ENCODE assay signal across 14 mouse cellular contexts in the genomic region with DNA sequence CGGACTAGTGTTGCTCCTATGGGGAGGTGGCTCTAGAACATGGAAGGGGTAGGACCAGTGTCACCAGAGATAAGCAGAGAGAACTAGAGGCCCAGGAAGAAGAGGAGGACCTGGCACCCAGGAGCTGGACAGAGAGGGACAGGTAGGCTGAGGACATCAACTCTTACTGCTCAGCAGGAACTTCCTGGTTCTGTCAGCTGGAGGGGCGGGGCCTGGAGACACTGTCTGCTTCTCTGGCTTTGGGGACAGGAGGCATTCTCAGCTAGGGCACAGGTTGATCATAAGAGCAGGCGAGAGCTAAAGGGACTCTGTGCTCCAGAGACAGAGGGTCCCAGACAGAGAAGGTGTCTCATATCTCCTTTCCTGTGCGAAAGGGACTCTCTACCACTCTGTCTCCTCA.
"Had no signal": no experiment of that assay in that cellular context is flagged by ENCODE, and none has a peak within 500 bp of the region (broad histone marks: within the 10 kb centered on the region; RNA-seq: fewer than 3 reads in every experiment).

No protein-coding gene starts in this region.

- DNase-seq: kidney, adult 2 months; kidney, postnatal 10 days; kidney, postnatal 4 days; liver, embryonic 13.5 days; lung, adult 2 months; lung, postnatal 14 days; thymus, adult 2 months; thymus, postnatal 14 days had no signal

- H3K9ac ChIP-seq: kidney, embryonic 15.5 days; limb, embryonic 13.5 days; liver, embryonic 13.5 days; midbrain, embryonic 13.5 days had no signal

- H3K9me3 ChIP-seq: kidney, embryonic 15.5 days; limb, embryonic 13.5 days; liver, embryonic 13.5 days; megakaryocyte, embryonic 14.5 days; midbrain, embryonic 10.5 days; midbrain, embryonic 13.5 days had no signal

- H3K4me1 ChIP-seq: liver, embryonic 13.5 days; midbrain, embryonic 13.5 days had no signal

- H3K36me3 ChIP-seq: kidney, embryonic 15.5 days; limb, embryonic 13.5 days; liver, embryonic 13.5 days; midbrain, embryonic 10.5 days; midbrain, embryonic 13.5 days had no signal

- ATAC-seq: midbrain, embryonic 13.5 days had no signal

- H3K4me2 ChIP-seq: kidney, embryonic 15.5 days; limb, embryonic 13.5 days; liver, embryonic 13.5 days; midbrain, embryonic 13.5 days had no signal

- H3K27ac ChIP-seq: kidney, embryonic 15.5 days; limb, embryonic 13.5 days; liver, embryonic 13.5 days; macrophage; midbrain, embryonic 10.5 days; midbrain, embryonic 13.5 days had no signal

- H3K4me3 ChIP-seq: kidney, embryonic 15.5 days; limb, embryonic 13.5 days; liver, embryonic 13.5 days; megakaryocyte, embryonic 14.5 days; midbrain, embryonic 10.5 days; midbrain, embryonic 13.5 days had no signal

- H3K27me3 ChIP-seq: kidney, embryonic 15.5 days; limb, embryonic 13.5 days; liver, embryonic 13.5 days; midbrain, embryonic 13.5 days had no signal
